Mouse (Mus musculus) olfactory bulb, adult 2 months (tissue): ENCODE data around the gene 1700031F05Rik. TPM values are rescaled to one million over a fixed set of nuclear protein-coding genes. Genes with fewer than 3 reads are reported as not detected.
"Not testable (repeated sequence)": the region's sequence is repeated elsewhere in the genome, so short reads cannot be mapped to it uniquely, and the experiment has no call there.

ENCODE experiments used
- H3K27ac ChIP-seq: fragments of 200-500 bp; 2 replicates; pipeline ENCODE4 v1.5.1; 2012; ENCODE audit warnings: low read depth, low read length; ENCODE audit not compliant: insufficient read depth
- H3K4me1 ChIP-seq: fragments of 200-500 bp; 2 replicates; pipeline ENCODE4 v1.6.1; 2012; ENCODE audit warnings: low read length; ENCODE audit not compliant: control insufficient read depth, insufficient read depth
- H3K4me3 ChIP-seq: fragments of 200-500 bp; 2 replicates; pipeline ENCODE4 v1.5.1; 2012; ENCODE audit warnings: mild to moderate bottlenecking, low read depth, low read length, moderate library complexity; ENCODE audit not compliant: insufficient read depth
- CTCF ChIP-seq: fragments of 200-500 bp; IDR thresholded peaks from 2 replicates; pipeline ENCODE4 v1.5.1; 2012; ENCODE audit warnings: low read depth, mild to moderate bottlenecking, low read length, moderate library complexity; ENCODE audit not compliant: insufficient read depth
- POLR2A ChIP-seq: fragments of 200-500 bp; IDR thresholded peaks from 2 replicates; pipeline ENCODE4 v1.6.1; 2012; ENCODE audit warnings: mild to moderate bottlenecking, low read depth, low read length, moderate library complexity; ENCODE audit not compliant: insufficient read depth
- WGBS: fragments of 180-500 bp; shearing (Covaris S2); methylation state at CpG from one replicate; pipeline ENCODE4 v1.1.7; 2018; 5-methylcytosine and 5-hydroxymethylcytosine counted together
- polyA plus RNA-seq: library from polyadenylated mRNA; stranded (reverse); fragments of >200 nt; gene quantifications from 2 replicates; pipeline ENCODE4 v1.2.4, GENCODE M21; 2012; ENCODE audit warnings: low replicate concordance; ENCODE audit not compliant: missing spikeins, insufficient read depth, insufficient read length

1700031F05Rik gene
- polyA plus RNA-seq, result not detected in 2 replicates

- WGBS, result 92% methylated on average over 6 of the region's 6 CpGs
- TF ChIP-seq CTCF (no peak), POLR2A (no peak)
Observed at GRCm38 (mm10) chrX:102867871-102868270, at the start of gene 1700031F05Rik. 1700031F05Rik (minus strand) TSS chrX:102867971.

DNA sequence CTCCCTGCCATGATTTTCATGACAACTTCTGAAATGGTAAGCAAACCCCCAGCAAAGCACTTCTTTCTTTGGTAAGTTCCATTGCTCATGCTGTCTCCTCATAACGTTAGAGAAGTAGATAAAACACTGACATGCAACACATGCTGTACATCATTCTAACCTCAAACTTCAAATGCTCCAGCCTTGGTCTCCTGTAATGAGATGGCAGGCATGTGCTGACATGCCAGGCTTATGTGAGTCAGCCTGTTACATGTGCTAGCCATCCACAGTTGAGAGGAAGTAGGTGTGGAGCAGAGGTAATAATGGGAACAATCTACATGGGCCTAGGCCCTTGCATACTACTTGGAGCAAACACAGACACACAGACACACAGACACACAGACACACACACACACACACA, 47.1 kb upstream of the 1700031F05Rik start:
- not testable (repeated sequence) for H3K27ac ChIP-seq

More at GRCm38 (mm10) chrX:102867871-102868270, at the start of gene 1700031F05Rik:
- Histone ChIP-seq H3K4me3 (no peak within 1 kb of the TSS), H3K4me1 (no peaks in the 10 kb centered on the region), H3K27ac (no peak within 1 kb of the TSS)

GRCm38 (mm10) chrX:102908587-102908986, 40.8 kb upstream of the 1700031F05Rik start, which contains the start of the genes Dmrtc1a and 1700011M02Rik:
Dmrtc1a (minus strand) TSS chrX:102908687.
1700011M02Rik (plus strand) TSS chrX:102908905.
- 80% methylated on average over 9 of the region's 9 CpGs for WGBS
- not testable (repeated sequence) for H3K4me1 ChIP-seq

More for the DNA sequence above, 47.1 kb upstream of the 1700031F05Rik start:
- H3K4me1 ChIP-seq, H3K4me3 ChIP-seq: not testable (repeated sequence)
- 89% methylated on average over 1 of the region's 1 CpGs for WGBS

GRCm38 (mm10) chrX:102854516-102854915, 13.3 kb downstream of the 1700031F05Rik start, which contains the start of gene Dmrtc1c2:
Dmrtc1c2 (minus strand) TSS chrX:102854616.
- 83% methylated on average over 1 of the region's 13 CpGs for WGBS
- not testable (repeated sequence) for H3K27ac ChIP-seq, H3K4me3 ChIP-seq, H3K4me1 ChIP-seq

More at GRCm38 (mm10) chrX:102908587-102908986, 40.8 kb upstream of the 1700031F05Rik start, which contains the start of the genes Dmrtc1a and 1700011M02Rik:
- H3K4me3 ChIP-seq, H3K27ac ChIP-seq: not testable (repeated sequence)

- 66% methylated on average over 4 of the region's 4 CpGs for WGBS
- no peak overlapping the region for H3K4me3 ChIP-seq
- TF ChIP-seq CTCF (no peak), POLR2A (no peak)
- no peaks in the 10 kb centered on the region for H3K4me1 ChIP-seq
- no peak overlapping the region for H3K27ac ChIP-seq
Observed at GRCm38 (mm10) chrX:102812311-102812710, 55.5 kb downstream of the 1700031F05Rik start.

Other genes starting within 250 kb of the 1700031F05Rik start
- gene Phka1, start 223.7 kb downstream of the 1700031F05Rik start, polyA plus RNA-seq, result not detected in 2 replicates
- not detected in 2 replicates for gene Gm3880, start 181.0 kb downstream of the 1700031F05Rik start, polyA plus RNA-seq
- not detected in 2 replicates for gene Gm9112, start 160.3 kb downstream of the 1700031F05Rik start, polyA plus RNA-seq
- gene Dmrtc1b, start 160.1 kb downstream of the 1700031F05Rik start, polyA plus RNA-seq, result not detected in 2 replicates
- gene Dmrtc1c1, start 65.0 kb downstream of the 1700031F05Rik start, polyA plus RNA-seq, result not detected in 2 replicates
- gene Dmrtc1c2, start 13.4 kb downstream of the 1700031F05Rik start, polyA plus RNA-seq, result not detected in 2 replicates
- gene Dmrtc1a, start 40.7 kb upstream of the 1700031F05Rik start, polyA plus RNA-seq, result not detected in 2 replicates
- gene 1700011M02Rik, start 40.9 kb upstream of the 1700031F05Rik start, polyA plus RNA-seq, result not detected in 2 replicates
- not detected in 2 replicates for gene 1700018G05Rik, start 60.4 kb upstream of the 1700031F05Rik start, polyA plus RNA-seq